Mouse (Mus musculus) lung, postnatal 36 days (tissue): ENCODE measurements around the gene Slc2a9.
"Not testable (repeated sequence)": the region's sequence is repeated elsewhere in the genome, so short reads cannot be mapped to it uniquely, and the experiment has no call there.

Source experiments
- DNase-seq: peaks from one replicate; pipeline ENCODE4 v3.0.0; 2022; ENCODE audit warnings: mixed read lengths

The Slc2a9 gene

GRCm38 (mm10) chr5:38500043-38500442 lies 2.9 kb downstream of the Slc2a9 start:
- peak; percentile 39 for DNase-seq

GRCm38 (mm10) chr5:38499316-38499811 lies 3.6 kb downstream of the Slc2a9 start:
- DNase-seq = no peak

GRCm38 (mm10) chr5:38498479-38498878 lies 4.5 kb downstream of the Slc2a9 start:
- peak; percentile 83 for DNase-seq

- no peak for DNase-seq
Measured at GRCm38 (mm10) chr5:38496491-38497057, 6.4 kb downstream of the Slc2a9 start.

- peak; percentile 44 for DNase-seq
Measured at GRCm38 (mm10) chr5:38493890-38494289, 9.1 kb downstream of the Slc2a9 start.

- no peak for DNase-seq
Measured at GRCm38 (mm10) chr5:38491763-38492162, 11.2 kb downstream of the Slc2a9 start.

- no peak for DNase-seq
Measured at GRCm38 (mm10) chr5:38489739-38490138, 13.2 kb downstream of the Slc2a9 start.

- DNase-seq = no peak
Measured at GRCm38 (mm10) chr5:38488673-38489615, 14.0 kb downstream of the Slc2a9 start.

GRCm38 (mm10) chr5:38488026-38488425 lies 14.9 kb downstream of the Slc2a9 start:
- DNase-seq = no peak

GRCm38 (mm10) chr5:38487247-38487646 lies 15.7 kb downstream of the Slc2a9 start:
- no peak for DNase-seq

- DNase-seq = no peak
Measured at GRCm38 (mm10) chr5:38485946-38486345, 17.0 kb downstream of the Slc2a9 start.

- DNase-seq = no peak
Measured at GRCm38 (mm10) chr5:38483518-38484110, 19.3 kb downstream of the Slc2a9 start.

- no peak for DNase-seq
Measured at GRCm38 (mm10) chr5:38480822-38481707, 21.9 kb downstream of the Slc2a9 start.

GRCm38 (mm10) chr5:38479908-38480725 lies 22.8 kb downstream of the Slc2a9 start:
- DNase-seq = peak; percentile 72

- not testable (repeated sequence) for DNase-seq
Measured at GRCm38 (mm10) chr5:38479545-38479907, 23.4 kb downstream of the Slc2a9 start.

- peak; percentile 57 for DNase-seq
Measured at GRCm38 (mm10) chr5:38479027-38479426, 23.9 kb downstream of the Slc2a9 start.

GRCm38 (mm10) chr5:38477731-38478445 lies 25.1 kb downstream of the Slc2a9 start:
- DNase-seq = no peak

GRCm38 (mm10) chr5:38476861-38477565 lies 25.9 kb downstream of the Slc2a9 start:
- peak; percentile 44 for DNase-seq

GRCm38 (mm10) chr5:38470881-38471280 lies 32.1 kb downstream of the Slc2a9 start:
- no peak for DNase-seq

GRCm38 (mm10) chr5:38469891-38470578 lies 32.9 kb downstream of the Slc2a9 start:
- DNase-seq = peak; percentile 77
